Mouse (Mus musculus): ENCODE measurements around the gene Gps2.
A peak's percentile ranks its signal among the peaks of the same experiment; 100 is the strongest.

DNA sequence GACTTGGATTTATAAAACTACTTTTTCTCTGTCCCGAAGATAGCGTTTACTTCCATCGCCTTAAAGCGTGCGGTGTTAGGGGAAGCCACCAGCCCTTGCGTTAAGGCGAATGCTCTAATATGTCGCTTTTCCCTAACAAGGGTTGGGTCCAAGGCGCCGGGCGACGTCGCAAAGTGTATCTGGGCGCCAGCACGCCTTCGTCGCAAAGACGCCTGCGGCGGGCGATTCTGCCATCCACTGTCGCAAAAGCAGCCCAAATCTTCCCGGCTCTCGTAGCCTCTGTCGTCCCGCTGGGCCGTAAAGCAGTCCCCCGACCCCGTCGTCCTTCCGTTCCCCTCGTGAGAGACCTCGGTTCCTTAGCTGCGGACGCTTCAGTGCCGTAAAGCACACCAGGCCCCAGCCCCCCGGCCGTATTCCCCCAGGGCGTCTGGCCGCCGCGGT is 12.3 kb upstream of the Gps2 start:
- no peak for TF ChIP-seq CEBPB (IDR thresholded peaks at IDR 0.05; ENCODE audit: low read depth)
- no peak for TF ChIP-seq CTCF (IDR thresholded peaks at IDR 0.05; ENCODE audit: control insufficient read depth, insufficient read depth, insufficient read length)
- no peak for TF ChIP-seq MYOG (IDR thresholded peaks at IDR 0.05; ENCODE audit: control insufficient read depth, extremely low read depth, insufficient read length)
- TF ChIP-seq MYOD1 (IDR thresholded peaks at IDR 0.05; ENCODE audit: control insufficient read depth, insufficient read length, low read depth): no peak
- no peak for TF ChIP-seq FOSL1 (IDR thresholded peaks at IDR 0.05; ENCODE audit: insufficient read depth, low read length, poor library complexity, severe bottlenecking)
- peak; percentile 71 for TF ChIP-seq MAX (IDR thresholded peaks at IDR 0.05)
